Mouse (Mus musculus) ES-Bruce4 (cell line): ENCODE measurements around the gene Bdkrb1.

Source experiments
- CTCF ChIP-seq: IDR thresholded peaks from one replicate; pipeline ENCODE4 v1.8.1; 2011; ENCODE audit warnings: low read depth, low read length
- EP300 ChIP-seq: IDR thresholded peaks from 2 replicates; pipeline ENCODE4 v1.6.1; 2011; ENCODE audit warnings: low read depth, low read length; ENCODE audit not compliant: insufficient read depth

DNA sequence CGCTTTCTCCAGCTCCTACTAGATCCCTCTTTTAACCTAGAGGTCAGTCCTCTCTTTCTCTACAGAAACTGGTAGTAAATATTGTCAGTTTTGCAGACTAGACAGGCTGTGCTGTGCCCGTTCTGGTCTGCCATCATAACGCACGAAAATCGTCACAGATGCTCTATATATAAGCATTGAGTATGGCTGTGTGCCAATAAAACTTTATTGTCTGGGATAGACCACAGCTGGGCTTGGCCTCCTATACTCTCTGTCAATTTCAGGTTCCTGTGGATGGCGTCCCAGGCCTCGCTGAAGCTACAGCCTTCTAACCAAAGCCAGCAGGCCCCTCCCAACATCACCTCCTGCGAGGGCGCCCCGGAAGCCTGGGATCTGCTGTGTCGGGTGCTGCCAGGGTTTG is 1.0 kb downstream of the Bdkrb1 start:
- TF ChIP-seq EP300 (no peak), CTCF (no peak)
